Mouse (Mus musculus) small intestine, adult 2 months (tissue): Measurements from ENCODE around the gene Mipep.

Experiments used
- CTCF ChIP-seq: fragments of 200-500 bp; IDR thresholded peaks from 2 replicates; pipeline ENCODE4 v1.5.1; 2012; ENCODE audit warnings: low read depth, mild to moderate bottlenecking, control low read depth, inconsistent platforms, low read length, moderate library complexity, mixed read lengths; ENCODE audit not compliant: insufficient replicate concordance, insufficient read length; ENCODE audit errors: extremely low read depth
- POLR2A ChIP-seq: fragments of 200-500 bp; IDR thresholded peaks from 2 replicates; pipeline ENCODE4 v1.6.1; 2012; ENCODE audit warnings: low read depth, mild to moderate bottlenecking, control low read depth, inconsistent platforms, low read length, moderate library complexity

- TF ChIP-seq CTCF (no peak), POLR2A (no peak)
Measured at GRCm38 (mm10) chr14:60806891-60807344, 22.5 kb downstream of the Mipep start.
